Mouse (Mus musculus): ENCODE measurements around the gene Hydin.
"Not testable (repeated sequence)": the region's sequence is repeated elsewhere in the genome, so short reads cannot be mapped to it uniquely, and the experiment has no call there.

Gene Hydin

GRCm38 (mm10) chr8:110522985-110523384, 256.2 kb downstream of the Hydin start:
- DNase-seq (ENCODE audit: low read depth), result no peak

DNA sequence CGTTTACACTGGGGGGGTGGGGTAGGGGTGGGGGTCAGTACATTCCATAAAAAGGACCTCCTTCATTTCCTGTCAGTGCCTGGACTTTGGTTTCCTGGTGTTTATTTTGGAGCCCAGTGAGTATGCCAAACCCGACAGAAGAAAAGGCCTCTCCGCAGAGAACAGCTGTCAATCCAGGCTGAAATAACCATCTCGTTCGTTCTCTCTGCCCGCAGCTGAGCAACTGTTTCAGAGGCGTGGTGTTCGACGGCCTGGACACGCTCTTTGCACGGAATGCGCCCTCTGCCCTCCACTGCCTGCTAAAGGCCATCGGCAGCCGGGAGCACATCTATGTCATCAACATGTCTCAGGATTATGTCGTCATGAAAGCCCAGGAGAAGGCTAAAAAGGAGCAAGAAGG, 258.5 kb downstream of the Hydin start:
- no peak for DNase-seq (ENCODE audit: low read depth)

GRCm38 (mm10) chr8:110530008-110530762, 263.4 kb downstream of the Hydin start:
- no peak for DNase-seq (ENCODE audit: low read depth)

DNA sequence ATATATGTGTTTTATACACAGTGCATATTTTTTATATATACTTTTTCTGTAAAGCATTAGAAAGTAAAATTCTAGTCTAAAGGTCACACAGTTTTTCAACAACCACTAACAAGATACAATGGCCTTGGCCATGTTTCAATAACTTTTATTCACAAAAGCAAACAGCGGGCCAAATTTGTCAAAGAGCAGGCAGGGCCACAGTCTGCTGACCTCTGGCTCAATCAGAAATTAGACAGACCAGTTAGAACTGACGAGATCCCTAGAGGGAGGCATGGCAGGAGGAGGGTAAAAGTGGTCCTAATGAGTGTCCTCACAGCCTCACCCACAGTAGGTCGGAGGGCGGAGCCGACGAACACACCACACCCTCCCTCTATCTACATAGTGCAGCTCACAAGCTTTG, 267.0 kb downstream of the Hydin start:
- DNase-seq (ENCODE audit: low read depth), result no peak

GRCm38 (mm10) chr8:110537849-110538248, 271.1 kb downstream of the Hydin start:
- no peak for DNase-seq (ENCODE audit: low read depth)

GRCm38 (mm10) chr8:110550343-110550742, 283.6 kb downstream of the Hydin start:
- DNase-seq (ENCODE audit: low read depth), result no peak

- DNase-seq (ENCODE audit: low read depth), result not testable (repeated sequence)
These were observed 285.3 kb downstream of the Hydin start for GRCm38 (mm10) chr8:110552111-110552510.

DNA sequence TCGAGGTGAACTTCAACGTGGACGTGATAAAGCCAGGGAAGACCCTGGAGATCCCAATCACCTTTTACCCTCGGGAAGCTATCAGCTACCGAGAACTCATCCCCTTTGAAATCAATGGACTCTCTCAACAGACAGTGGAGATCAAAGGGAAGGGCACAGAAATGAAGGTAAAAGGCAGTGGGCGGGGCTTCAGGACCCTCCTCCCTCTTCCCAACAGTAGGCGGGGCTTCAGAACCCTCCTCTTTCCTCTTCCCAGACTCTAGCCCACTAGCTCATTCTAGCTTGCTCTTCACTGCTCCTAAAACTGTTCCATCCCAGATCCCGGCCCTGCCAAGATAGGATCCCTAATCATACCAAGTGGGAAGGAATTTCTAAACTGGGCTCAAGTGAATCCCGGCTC, 325.9 kb downstream of the Hydin start:
- no peak for DNase-seq (ENCODE audit: low read depth)

- no peak for DNase-seq (ENCODE audit: low read depth)
These were observed 327.4 kb downstream of the Hydin start for GRCm38 (mm10) chr8:110594164-110594563.

GRCm38 (mm10) chr8:110604556-110604955, 337.8 kb downstream of the Hydin start:
- peak; percentile 41 for DNase-seq (ENCODE audit: low read depth)

DNA sequence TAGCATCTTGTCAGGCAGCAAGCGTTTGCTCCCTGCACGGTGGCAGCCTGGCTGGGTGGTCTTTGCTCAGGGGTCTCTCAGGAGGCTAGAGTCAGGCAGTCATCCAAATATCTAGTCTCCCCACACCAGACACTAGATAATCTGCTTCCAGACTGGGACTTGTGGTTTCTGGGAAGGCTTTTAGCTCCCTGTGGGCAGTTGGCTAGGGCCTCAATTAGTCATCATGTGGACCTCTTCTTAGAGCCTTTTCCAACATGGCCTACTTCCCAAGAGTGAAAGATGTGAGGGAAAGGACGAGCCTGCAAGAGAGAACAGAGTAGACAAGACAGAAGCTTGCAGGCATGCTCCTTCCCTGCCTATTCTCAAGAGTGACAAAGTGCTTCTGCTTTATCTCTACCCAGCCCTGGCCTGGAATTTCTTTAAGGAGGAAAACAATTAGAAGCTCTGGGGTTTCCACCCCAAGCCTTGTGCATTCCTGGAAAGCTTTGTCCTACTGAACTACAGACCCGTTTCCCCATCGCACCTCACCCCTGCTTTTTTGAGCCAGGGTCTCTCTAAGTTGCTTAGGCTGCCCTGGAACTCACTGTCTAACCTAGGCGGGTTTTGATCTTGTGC, 338.7 kb downstream of the Hydin start:
- no peak for DNase-seq (ENCODE audit: low read depth)

- no peak for DNase-seq (ENCODE audit: low read depth)
These were observed 349.0 kb downstream of the Hydin start for GRCm38 (mm10) chr8:110615730-110616129.

GRCm38 (mm10) chr8:110617801-110618358, 351.1 kb downstream of the Hydin start:
- no peak for DNase-seq (ENCODE audit: low read depth)

DNA sequence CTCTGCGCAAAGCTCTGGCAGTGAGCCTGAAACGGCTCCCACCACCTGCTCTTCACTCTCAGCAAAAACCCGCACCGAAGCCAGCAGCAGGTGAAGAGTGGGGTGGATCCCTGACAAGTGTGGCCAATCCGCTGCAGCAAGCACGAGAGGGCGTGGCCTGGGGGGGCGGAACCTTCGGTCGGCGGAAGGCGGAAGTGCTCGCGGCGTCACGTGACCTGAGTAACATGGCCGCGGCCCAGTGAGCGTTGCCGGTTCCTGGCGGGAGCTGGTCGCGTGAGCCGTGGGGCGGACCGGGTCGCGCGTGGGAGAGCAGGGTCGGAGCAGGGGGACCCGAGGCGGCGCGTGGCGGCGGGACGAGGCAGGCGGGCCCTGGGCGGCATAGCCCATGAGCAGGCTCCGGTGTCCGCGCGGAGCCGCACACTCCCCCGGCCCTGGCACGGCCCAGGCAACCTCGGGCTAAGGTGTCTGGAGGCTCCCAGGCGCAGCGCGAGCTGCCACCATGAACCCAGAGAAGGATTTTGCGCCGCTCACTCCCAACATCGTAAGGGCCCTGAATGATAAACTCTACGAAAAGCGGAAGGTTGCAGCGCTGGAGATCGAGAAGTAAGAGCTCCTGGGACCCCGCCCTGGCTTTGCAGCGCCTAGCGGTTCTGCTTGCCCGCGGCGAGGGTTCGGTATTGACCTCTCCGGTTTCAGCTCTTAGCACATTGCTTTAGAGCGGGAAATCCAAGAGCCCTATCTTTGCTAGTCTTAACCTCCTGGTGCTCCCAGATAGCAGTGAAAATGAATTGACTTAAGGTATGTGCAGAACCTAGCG, 351.8 kb downstream of the Hydin start, which contains the start of gene Vac14:
TSS of gene Vac14 (plus strand) at position 195 of the 817 bp plus-strand sequence.
- peak; percentile 99 for DNase-seq (ENCODE audit: low read depth)

- DNase-seq (ENCODE audit: low read depth), result no peak
These were observed 352.4 kb downstream of the Hydin start for GRCm38 (mm10) chr8:110619208-110619574.

DNA sequence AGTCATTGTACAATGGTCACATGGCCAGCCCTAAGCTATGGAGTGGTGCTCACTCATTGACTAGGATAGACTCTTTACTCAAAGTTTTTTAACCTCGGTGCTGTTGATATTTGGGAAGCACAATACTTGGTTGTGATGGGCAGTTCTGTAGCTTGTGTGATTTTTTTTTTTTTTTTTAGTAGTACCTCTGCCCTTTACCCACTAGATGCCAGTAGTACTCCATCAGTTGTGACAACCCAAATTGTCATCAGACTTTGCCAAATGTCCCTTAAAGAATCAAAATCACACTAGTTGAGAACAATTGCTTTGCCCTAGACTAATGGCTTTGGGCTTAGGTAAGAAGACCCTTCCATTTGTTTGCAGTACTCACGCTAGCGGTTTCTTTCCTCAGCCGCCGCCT, 353.1 kb downstream of the Hydin start:
- DNase-seq (ENCODE audit: low read depth), result peak; percentile 20

- DNase-seq (ENCODE audit: low read depth), result no peak
These were observed 359.7 kb downstream of the Hydin start for GRCm38 (mm10) chr8:110626431-110626830.

GRCm38 (mm10) chr8:110629245-110630063, 362.7 kb downstream of the Hydin start:
- peak; percentile 61 for DNase-seq (ENCODE audit: low read depth)

DNA sequence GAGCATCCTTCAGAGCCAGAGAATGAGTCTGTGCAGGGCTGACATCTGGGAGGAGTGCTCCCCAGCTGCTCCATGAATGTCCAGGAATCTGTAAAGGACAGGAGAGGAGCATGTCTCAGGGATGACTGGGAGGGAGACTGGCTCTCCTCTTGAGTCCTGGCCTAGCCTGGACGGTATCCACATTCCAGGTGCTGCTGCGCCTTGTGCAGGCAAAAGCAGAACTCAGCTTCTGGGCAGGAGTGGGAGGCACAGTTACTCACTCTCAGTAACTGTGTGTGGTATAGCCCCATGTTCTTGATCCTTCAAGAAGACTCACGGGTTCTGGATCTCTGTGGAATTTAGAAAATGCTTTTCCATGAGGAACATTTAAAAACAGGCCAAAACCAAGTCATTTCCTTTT, 363.3 kb downstream of the Hydin start:
- DNase-seq (ENCODE audit: low read depth), result no peak

- DNase-seq (ENCODE audit: low read depth), result no peak
These were observed 363.8 kb downstream of the Hydin start for GRCm38 (mm10) chr8:110630571-110631071.

DNA sequence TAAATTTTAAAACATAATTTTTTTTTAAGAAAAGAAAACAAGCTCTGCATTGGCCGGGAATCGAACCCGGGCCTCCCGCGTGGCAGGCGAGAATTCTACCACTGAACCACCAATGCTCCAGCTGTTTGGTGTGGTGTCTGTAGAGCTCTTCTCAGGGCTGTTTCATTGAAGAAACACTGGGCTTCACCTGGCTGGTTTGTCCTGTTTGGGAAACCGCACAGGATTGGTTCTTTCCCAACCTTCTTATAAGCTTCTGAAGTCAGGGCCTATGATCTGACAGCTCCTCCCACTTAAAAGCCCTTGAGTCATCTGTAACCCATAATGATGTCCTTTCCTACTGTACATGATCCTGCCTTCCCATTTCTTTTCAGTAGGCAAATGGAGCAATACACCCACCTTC, 364.4 kb downstream of the Hydin start:
- no peak for DNase-seq (ENCODE audit: low read depth)
